Mouse (Mus musculus) heart, embryonic 10.5 days (tissue): ENCODE results near the gene Hdac5. TPM values are rescaled to one million over a fixed set of nuclear protein-coding genes. Genes with fewer than 3 reads are reported as not detected.

ENCODE experiments used
- DNase-seq: peaks from one replicate; pipeline ENCODE4 v3.0.0-alpha.2; 2017; ENCODE audit warnings: low spot score
- H3K27ac ChIP-seq: fragments of 300-500 bp; sonication (generic); 2 replicates; pipeline ENCODE4 v1.5.1; 2016; ENCODE audit warnings: mild to moderate bottlenecking
- H3K27me3 ChIP-seq: fragments of 300-500 bp; sonication (generic); 2 replicates; pipeline ENCODE4 v1.6.1; 2016; ENCODE audit warnings: mild to moderate bottlenecking; ENCODE audit not compliant: poor library complexity, insufficient read depth, severe bottlenecking
- H3K36me3 ChIP-seq: fragments of 300-500 bp; sonication (generic); 2 replicates; pipeline ENCODE4 v1.6.1; 2016; ENCODE audit warnings: mild to moderate bottlenecking, moderate library complexity
- H3K4me1 ChIP-seq: fragments of 300-500 bp; sonication (generic); 2 replicates; pipeline ENCODE4 v1.6.1; 2016; ENCODE audit warnings: mild to moderate bottlenecking
- H3K4me3 ChIP-seq: fragments of 300-500 bp; sonication (generic); 2 replicates; pipeline ENCODE4 v1.5.1; 2016; ENCODE audit warnings: mild to moderate bottlenecking, moderate library complexity
- H3K9me3 ChIP-seq: fragments of 300-500 bp; sonication (generic); 2 replicates; pipeline ENCODE4 v1.6.1; 2016; ENCODE audit warnings: mild to moderate bottlenecking, moderate library complexity
- WGBS: fragments of 180-500 bp; shearing (Covaris S2); methylation state at CpG from one replicate; pipeline ENCODE4 v1.1.7; 2016; 5-methylcytosine and 5-hydroxymethylcytosine counted together
- polyA plus RNA-seq: library from polyadenylated mRNA; unstranded; fragments of >200 nt; fragmentation: Nextera tagmentation; extraction: Ambion mirVana; gene quantifications from 2 replicates; pipeline ENCODE4 v1.2.1, GENCODE M21; 2016

Hdac5 gene
- polyA plus RNA-seq, 1 experiment from 2014 or later: 84.9 TPM

DNA sequence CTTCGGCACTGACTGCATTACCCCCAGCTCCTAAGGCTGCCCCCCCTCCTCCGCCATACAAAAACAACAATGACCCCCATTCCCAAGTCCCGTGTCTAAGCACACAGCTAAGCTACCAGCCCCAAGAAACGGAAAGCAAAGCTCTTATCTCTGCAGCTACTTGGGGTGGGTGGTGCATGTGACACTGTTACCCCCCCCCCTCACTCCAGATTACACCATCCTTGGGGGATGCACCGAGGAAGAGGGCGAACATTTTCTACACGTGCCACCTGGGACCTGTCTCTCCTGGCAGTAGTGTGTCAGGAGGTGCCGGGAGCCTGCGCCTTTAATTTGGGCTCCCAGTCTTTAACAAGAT is 1.8 kb downstream of the Hdac5 start:
- peaks cover 65% of the 10 kb centered on the region for H3K4me1 ChIP-seq
- DNase-seq: no peak
- no peaks in the 10 kb centered on the region for H3K36me3 ChIP-seq
- H3K27me3 ChIP-seq: no peaks in the 10 kb centered on the region
- H3K27ac ChIP-seq: peak overlapping the region; percentile 96
- peak overlapping the region; percentile 95 for H3K4me3 ChIP-seq
- 15% methylated on average over 9 of the region's 9 CpGs for WGBS
- H3K9me3 ChIP-seq: no peaks in the 10 kb centered on the region

DNA sequence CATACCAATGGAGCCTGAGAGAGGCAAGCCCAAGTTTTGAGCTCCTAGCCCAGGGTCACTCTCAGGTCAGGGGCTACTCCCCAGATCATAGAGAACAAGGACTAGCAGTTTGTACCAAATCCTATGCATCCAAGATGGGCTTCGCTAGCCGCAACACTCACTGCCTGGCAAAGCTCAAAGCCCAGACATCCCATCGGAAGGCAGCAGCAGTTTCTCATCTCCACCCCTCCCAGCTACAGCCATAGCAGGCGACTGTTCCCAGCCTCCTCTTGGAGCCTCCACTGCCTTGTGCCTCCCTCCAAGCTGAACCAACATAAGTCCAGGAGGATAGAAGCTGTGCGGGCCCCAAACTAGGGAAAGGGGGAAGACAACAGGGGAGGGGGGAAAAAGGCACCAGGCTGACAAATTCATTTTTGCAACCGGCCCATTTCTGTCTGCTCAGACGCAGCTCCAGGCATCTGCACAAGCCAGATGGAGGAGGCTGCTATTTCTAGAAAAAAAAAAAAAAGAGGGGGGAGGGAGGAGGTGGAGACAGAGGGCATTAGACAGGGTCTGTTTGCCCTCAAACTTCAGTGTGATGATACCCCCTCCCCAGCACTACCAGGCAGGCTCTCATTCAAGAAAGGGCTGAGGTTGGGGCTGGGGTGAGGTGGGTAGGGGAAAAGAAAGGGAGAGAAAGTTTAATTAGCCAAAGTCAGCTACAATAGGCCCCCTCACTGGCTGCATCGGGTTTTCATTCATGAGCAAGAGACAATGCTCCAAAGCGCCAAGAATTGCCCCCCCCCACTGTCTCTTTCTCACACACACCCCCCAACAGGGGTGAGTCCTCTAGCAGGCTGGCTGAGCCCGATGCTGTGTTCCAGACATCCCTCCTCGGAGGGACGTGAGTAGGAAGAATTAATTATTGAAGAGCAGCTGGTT is 2.4 kb downstream of the Hdac5 start:
- no peaks in the 10 kb centered on the region for H3K36me3 ChIP-seq
- H3K9me3 ChIP-seq: no peaks in the 10 kb centered on the region
- 20% methylated on average over 12 of the region's 12 CpGs for whole genome bisulfite sequencing
- H3K27me3 ChIP-seq: no peaks in the 10 kb centered on the region
- DNase-seq: no peak
- H3K27ac ChIP-seq: peak overlapping the region; percentile 96
- H3K4me3 ChIP-seq: peak overlapping the region; percentile 95
- peaks cover 71% of the 10 kb centered on the region for H3K4me1 ChIP-seq

DNA sequence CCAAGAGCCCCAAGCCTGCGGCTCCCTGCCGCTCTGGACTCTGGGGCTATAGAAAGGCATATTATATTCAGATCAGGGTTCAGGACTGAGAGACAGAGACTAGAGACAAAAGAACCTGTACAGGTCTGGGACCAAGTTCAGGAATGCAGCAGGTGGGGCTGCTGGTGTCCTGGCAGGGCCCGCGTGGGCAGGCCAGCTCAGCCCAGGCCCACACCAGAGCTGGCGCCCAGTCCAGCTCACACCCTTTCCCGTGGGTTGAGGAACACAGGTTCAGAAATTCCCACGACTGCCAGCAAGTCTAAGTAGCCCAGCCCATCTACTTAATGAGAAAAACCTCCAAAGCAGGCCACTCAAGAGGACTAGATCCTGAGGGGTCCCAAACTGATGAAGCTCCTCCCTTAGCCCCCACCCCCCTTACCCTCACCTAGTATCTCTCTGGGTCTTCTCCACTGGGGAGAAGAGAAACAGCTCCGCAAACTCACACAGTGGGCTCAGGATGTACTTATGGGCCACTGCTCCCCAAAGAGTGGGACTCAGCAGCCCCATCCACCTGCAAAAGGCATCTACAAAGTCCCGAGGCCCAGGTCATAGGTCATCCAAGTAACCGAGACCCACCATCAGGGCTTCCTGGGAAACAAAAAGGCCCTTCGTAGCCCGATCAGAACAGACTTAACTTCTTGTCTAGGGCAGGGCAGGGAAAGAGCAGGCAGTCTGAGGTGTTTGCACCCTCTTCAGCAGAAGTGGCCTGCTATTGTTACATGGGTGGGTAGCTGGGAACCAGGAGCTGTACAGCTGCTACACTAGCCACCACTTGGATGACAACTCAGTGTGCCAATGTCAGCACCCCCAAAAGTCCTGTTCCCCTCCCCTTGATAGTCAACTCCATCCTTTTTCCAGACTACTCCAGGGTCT is 3.6 kb downstream of the Hdac5 start:
- peak overlapping the region; percentile 68 for H3K27ac ChIP-seq
- H3K27me3 ChIP-seq: no peaks in the 10 kb centered on the region
- H3K4me3 ChIP-seq: 0 out of 2 replicates have a peak overlapping the region, but pooled peaks have one; percentile 3
- peaks cover 8% of the 10 kb centered on the region for H3K36me3 ChIP-seq
- H3K9me3 ChIP-seq: no peaks in the 10 kb centered on the region
- 69% methylated on average over 12 of the region's 12 CpGs for WGBS
- no peak for DNase-seq
- H3K4me1 ChIP-seq: peaks cover 83% of the 10 kb centered on the region

DNA sequence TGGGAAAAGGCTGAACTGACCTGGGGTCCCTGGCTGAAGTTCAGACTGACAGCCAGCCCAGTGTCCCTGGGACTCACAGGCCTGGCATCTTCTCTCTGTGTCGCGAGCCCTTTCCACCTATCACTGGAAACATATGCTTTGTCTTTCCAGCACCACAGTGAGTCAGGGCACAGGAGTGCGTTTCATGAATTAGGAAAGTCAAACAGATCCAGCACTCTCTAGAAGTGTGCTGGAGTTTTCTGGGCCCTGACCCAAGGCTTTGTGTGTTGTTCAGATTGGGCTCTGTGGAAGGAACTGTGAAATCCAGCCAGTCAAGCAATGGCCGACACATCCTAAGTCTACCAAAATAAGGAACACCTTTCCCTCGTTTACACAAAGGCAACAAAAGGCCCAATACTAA is 4.7 kb downstream of the Hdac5 start:
- Histone ChIP-seq H3K4me1 (peaks cover 94% of the 10 kb centered on the region), H3K27ac (peak overlapping the region; percentile 53; the same call in 1 of the 2 replicates), H3K4me3 (peak overlapping the region; percentile 53), H3K36me3 (peaks cover 11% of the 10 kb centered on the region), H3K27me3 (no peaks in the 10 kb centered on the region), H3K9me3 (no peaks in the 10 kb centered on the region)
- no peak for DNase-seq
- 56% methylated on average over 5 of the region's 5 CpGs for WGBS

DNA sequence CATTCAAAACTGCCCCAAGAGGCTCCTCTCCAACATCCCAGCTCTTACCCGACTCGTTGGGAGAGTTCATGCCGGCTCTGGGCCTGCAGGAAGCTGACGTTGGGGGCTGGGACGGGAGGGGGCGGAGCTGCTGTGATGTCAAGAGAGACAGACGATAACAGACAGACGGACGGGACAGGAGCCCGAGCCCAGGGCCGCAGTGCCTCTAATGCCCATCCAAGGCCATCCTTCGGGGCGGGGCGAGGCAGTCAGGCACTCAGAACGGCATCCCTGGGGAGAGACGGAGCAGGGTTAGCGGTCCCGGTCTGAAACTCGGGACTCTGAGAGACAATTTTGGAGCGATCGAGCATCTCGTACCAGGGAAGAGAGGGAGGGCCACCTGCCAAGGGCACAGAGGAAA is 5.3 kb downstream of the Hdac5 start:
- H3K36me3 ChIP-seq: peaks cover 11% of the 10 kb centered on the region
- H3K4me1 ChIP-seq: peaks cover 100% of the 10 kb centered on the region
- peak overlapping the region; percentile 53 for H3K4me3 ChIP-seq
- WGBS: 5% methylated on average over 22 of the region's 22 CpGs
- DNase-seq: no peak
- H3K9me3 ChIP-seq: no peaks in the 10 kb centered on the region
- peak overlapping the region; percentile 53; the same call in 1 of the 2 replicates for H3K27ac ChIP-seq
- no peaks in the 10 kb centered on the region for H3K27me3 ChIP-seq

DNA sequence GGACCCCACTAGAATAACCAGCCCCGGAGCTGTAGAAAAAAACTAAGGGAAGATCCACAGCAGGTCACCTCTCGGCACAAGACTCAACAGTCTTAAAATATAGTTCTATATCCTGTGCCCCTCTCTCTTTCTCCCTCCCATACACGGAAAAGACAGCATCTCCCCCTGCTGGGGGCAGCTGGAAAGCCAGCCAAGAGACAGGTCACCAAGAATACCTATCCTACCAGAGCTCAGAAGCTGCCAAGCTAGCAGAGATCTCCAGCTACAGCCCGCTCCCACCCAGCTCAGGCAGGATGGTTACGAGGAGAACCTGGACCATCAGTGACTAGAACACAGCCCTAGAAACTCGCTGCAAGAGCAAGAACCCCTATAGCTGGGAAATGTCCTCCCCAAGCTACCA is 6.8 kb downstream of the Hdac5 start:
- WGBS: 28% methylated on average over 6 of the region's 6 CpGs
- no peak overlapping the region; the same call in 1 of the 2 replicates for H3K27ac ChIP-seq
- no peak for DNase-seq
- peaks cover 100% of the 10 kb centered on the region for H3K4me1 ChIP-seq
- H3K4me3 ChIP-seq: no peak overlapping the region
- no peaks in the 10 kb centered on the region for H3K27me3 ChIP-seq
- H3K36me3 ChIP-seq: peaks cover 11% of the 10 kb centered on the region
- H3K9me3 ChIP-seq: no peaks in the 10 kb centered on the region

DNA sequence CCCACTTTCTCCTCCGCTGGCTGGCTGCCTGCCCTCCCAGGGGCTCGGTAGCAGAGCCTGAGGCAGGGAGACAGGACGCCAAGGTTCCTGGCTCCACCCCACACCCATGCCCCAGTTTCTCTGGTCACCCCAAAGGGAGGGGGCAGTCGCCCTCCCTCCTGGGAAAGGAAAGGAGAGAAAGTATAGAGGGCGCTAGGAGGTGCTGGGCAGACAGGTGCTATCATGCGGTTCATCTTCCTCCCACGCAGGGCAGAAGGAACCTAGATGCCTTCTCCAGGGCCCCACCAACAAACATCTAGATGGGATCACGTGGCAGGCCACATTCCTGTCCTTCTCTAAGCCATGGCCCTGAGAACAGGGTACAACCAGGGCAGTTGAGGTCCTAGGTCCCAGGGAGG is 8.0 kb downstream of the Hdac5 start:
- H3K4me1 ChIP-seq: peaks cover 100% of the 10 kb centered on the region
- H3K27ac ChIP-seq: peak overlapping the region; percentile 69; the same call in 1 of the 2 replicates
- H3K36me3 ChIP-seq: peaks cover 11% of the 10 kb centered on the region
- H3K9me3 ChIP-seq: no peaks in the 10 kb centered on the region
- WGBS: 67% methylated on average over 8 of the region's 8 CpGs
- no peak overlapping the region for H3K4me3 ChIP-seq
- no peak for DNase-seq
- H3K27me3 ChIP-seq: no peaks in the 10 kb centered on the region

DNA sequence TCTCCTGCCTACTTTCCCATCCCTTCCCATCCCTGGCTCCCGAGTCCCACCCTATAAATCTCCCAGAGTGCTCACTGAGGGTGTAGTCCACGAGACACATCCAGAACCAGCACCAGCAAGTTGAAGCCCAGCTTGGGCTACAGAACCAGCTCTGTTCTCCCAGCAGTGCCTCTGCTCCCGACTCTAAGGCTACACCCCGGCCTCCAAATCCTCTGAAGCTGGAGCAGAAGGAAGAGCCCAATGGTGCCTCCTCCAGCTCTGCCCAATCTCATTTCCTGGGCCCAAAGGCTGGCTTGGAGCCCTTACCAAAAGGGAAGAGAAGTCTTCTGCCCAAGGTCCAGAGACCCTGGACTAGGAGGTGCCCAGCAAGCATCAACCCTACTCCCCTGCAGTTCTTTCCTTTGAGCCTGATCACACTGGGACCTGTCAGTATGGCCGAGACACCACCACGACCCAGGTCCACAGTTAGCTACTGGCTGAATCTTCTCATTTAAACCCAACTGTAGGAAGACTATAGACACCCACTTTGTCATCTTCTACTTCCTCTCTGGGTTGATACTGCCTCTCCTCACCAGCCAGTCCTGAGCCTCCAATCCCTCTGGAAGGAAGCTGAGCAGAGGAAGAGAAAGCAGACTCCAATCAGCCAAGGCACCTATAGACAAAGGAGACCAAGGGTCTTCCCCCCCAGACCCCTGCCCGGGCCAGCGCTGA is 8.6 kb downstream of the Hdac5 start:
- Histone ChIP-seq H3K9me3 (no peaks in the 10 kb centered on the region), H3K4me3 (no peak overlapping the region), H3K36me3 (peaks cover 11% of the 10 kb centered on the region), H3K27me3 (no peaks in the 10 kb centered on the region), H3K27ac (peak overlapping the region; percentile 69), H3K4me1 (peaks cover 99% of the 10 kb centered on the region)
- DNase-seq: no peak
- WGBS: 87% methylated on average over 8 of the region's 8 CpGs

DNA sequence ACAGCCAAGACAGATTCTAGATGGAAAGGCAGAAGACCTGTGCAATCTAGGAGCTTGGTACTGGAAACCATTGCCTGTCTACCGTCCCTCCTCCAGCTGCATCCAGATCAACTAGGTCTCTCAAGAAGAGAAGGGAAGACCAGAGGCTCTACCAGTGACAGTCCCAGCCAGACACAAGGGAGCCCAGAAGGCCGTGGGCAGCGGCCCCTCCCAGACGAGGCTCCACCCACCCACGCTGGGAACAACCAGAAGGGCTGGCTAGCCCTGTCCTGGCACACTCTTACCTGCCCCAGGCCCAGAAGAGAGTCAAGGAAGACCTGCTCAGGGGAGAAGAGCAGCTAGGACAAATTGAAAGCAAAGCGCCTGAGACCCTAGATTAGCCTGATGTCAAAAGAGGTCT is 9.5 kb downstream of the Hdac5 start:
- Histone ChIP-seq H3K27ac (peak overlapping the region; percentile 88), H3K4me3 (peak overlapping the region; percentile 70), H3K36me3 (peaks cover 11% of the 10 kb centered on the region), H3K4me1 (peaks cover 98% of the 10 kb centered on the region), H3K9me3 (no peaks in the 10 kb centered on the region), H3K27me3 (no peaks in the 10 kb centered on the region)
- no peak for DNase-seq
- WGBS: 49% methylated on average over 6 of the region's 6 CpGs

DNA sequence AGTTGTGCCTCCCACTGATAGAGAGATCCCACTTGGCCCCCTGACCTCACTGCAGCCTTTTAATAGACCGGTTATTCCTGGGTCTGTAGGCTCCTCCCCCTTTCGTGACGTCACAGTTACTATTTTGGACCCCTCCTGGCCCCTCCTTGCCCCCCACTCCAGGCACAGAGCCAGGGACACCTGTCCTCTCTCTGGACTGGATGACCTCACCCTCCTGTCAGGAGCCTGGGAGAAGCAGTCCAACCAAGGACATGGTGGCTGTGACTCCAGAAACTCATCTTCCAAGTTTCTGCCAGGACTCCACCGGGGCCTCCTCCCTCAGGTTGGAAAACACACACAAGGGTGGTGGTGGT is 10.0 kb downstream of the Hdac5 start:
- WGBS: 29% methylated on average over 4 of the region's 4 CpGs
- peaks cover 11% of the 10 kb centered on the region for H3K36me3 ChIP-seq
- no peaks in the 10 kb centered on the region for H3K9me3 ChIP-seq
- H3K4me3 ChIP-seq: peak overlapping the region; percentile 70
- peaks cover 98% of the 10 kb centered on the region for H3K4me1 ChIP-seq
- peak; percentile 93 for DNase-seq
- peak overlapping the region; percentile 88 for H3K27ac ChIP-seq
- no peaks in the 10 kb centered on the region for H3K27me3 ChIP-seq

DNA sequence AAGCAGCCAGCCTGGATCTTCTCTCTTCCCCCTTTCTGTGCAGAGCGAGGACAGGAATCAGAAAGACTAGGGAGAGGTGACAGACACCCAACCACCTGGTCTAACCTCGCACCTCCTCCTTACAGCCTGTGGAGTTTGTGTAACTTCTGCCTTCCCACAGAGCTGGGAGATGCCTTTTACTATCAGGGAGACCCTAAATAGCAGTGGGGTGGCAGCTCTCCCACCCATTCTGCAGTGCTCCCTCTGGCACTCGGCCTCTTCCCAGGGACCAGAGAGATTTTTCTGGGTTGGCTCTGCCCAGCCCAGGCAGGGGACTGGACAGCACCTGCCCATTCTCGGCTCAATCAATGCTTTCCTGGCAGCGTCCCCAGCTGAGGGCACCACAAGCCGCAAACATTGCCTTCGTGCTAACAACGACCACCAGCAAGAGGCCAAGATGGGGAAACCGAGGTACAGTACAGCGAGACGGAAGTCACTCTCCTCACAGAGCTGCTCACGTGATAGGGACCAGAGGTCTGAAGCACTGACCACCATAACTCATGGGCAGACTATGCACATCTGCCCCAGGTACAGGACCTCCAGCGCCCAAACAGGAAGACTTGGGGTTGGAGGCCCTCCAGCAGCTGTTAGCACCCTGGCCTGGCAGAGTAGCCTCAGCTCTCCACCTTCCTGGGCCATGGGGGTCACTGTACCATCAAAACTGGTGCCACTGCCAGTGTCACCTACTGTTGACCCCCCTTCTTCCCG is 10.5 kb downstream of the Hdac5 start:
- 45% methylated on average over 14 of the region's 14 CpGs for WGBS

DNA sequence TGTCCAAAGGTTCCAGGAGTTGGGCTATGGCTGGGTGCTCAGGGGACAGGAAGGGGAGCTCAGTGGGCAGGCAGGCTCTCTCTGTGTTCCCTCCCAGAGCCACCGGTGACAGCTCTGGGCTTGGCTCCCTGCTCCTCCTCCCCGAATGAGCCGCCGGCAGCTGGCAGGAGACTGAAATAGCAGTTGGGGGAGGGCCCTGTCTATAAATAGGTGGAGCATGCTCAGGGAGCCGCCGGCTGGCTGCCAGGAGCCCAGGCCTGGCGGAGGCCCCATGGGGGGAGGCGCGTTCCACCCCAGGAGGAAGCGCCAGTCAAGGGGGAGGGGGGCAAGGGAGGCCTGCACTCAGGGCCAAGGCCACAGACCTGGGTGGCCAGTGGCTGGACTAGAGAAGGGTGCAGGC is 11.2 kb downstream of the Hdac5 start:
- H3K4me1 ChIP-seq: peaks cover 98% of the 10 kb centered on the region
- no peaks in the 10 kb centered on the region for H3K9me3 ChIP-seq
- peaks cover 11% of the 10 kb centered on the region for H3K36me3 ChIP-seq
- H3K4me3 ChIP-seq: peak overlapping the region; percentile 70
- WGBS: 0% methylated on average over 10 of the region's 10 CpGs
- DNase-seq: peak; percentile 97
- H3K27me3 ChIP-seq: no peaks in the 10 kb centered on the region
- peak overlapping the region; percentile 88 for H3K27ac ChIP-seq

More for the DNA sequence above, 10.5 kb downstream of the Hdac5 start:
- peak overlapping the region; percentile 88 for H3K27ac ChIP-seq
- no peaks in the 10 kb centered on the region for H3K9me3 ChIP-seq
- peaks cover 98% of the 10 kb centered on the region for H3K4me1 ChIP-seq
- DNase-seq: no peak
- H3K36me3 ChIP-seq: peaks cover 11% of the 10 kb centered on the region
- no peaks in the 10 kb centered on the region for H3K27me3 ChIP-seq
- peak overlapping the region; percentile 70 for H3K4me3 ChIP-seq
